Mouse (Mus musculus) heart, embryonic 14.5 days (tissue): ENCODE results near the gene Shisa6. TPM values are rescaled to one million over a fixed set of nuclear protein-coding genes. Genes with fewer than 3 reads are reported as not detected.
"Not testable (repeated sequence)": the region's sequence is repeated elsewhere in the genome, so short reads cannot be mapped to it uniquely, and the experiment has no call there.

ENCODE experiments used
- ATAC-seq: fragments of 200-750 bp; cut with Nextera tagmentation; 2 replicates; pipeline ENCODE4 v1.8.0; 2017; ENCODE audit warnings: low read depth, moderate TSS enrichment; ENCODE audit not compliant: insufficient number of reproducible peaks, insufficient read depth, low FRiP score
- H3K27ac ChIP-seq, 2 experiments: fragments of 200-500 bp in 1 of 2; fragments of 300-500 bp in 1 of 2; sonication (generic) in 1 of 2; replicated peaks in 1 of 2; 2 replicates each; pipeline ENCODE4 v1.5.1; 2012 to 2014; ENCODE audit warnings: low read depth in 2 of 2, low read length in 2 of 2, control low read depth in 1 of 2, mild to moderate bottlenecking in 1 of 2, mixed read lengths in 1 of 2; ENCODE audit not compliant: control insufficient read depth in 1 of 2, insufficient read depth in 1 of 2
- H3K27me3 ChIP-seq: fragments of 300-500 bp; sonication (generic); 2 replicates; pipeline ENCODE4 v1.6.1; 2014; ENCODE audit warnings: mild to moderate bottlenecking, low read length, control low read depth; ENCODE audit not compliant: control insufficient read depth, insufficient read depth
- H3K36me3 ChIP-seq: fragments of 300-500 bp; sonication (generic); 2 replicates; pipeline ENCODE4 v1.6.1; 2014; ENCODE audit warnings: mild to moderate bottlenecking, control low read depth, low read length, mixed read lengths; ENCODE audit not compliant: control insufficient read depth, insufficient read depth
- H3K4me1 ChIP-seq, 2 experiments: fragments of 200-500 bp in 1 of 2; fragments of 300-500 bp in 1 of 2; sonication (generic) in 1 of 2; 2 replicates each; pipeline ENCODE4 v1.6.1; 2012 to 2014; ENCODE audit warnings: low read length in 2 of 2, control low read depth in 1 of 2, mixed read lengths in 1 of 2; ENCODE audit not compliant: control insufficient read depth in 2 of 2, insufficient read depth in 2 of 2
- H3K4me2 ChIP-seq: fragments of 300-500 bp; sonication (generic); 2 replicates; pipeline ENCODE4 v1.6.1; 2014; ENCODE audit warnings: mild to moderate bottlenecking, low read length
- H3K4me3 ChIP-seq, 2 experiments: fragments of 200-500 bp in 1 of 2; fragments of 300-500 bp in 1 of 2; sonication (generic) in 1 of 2; 2 replicates each; pipeline ENCODE4 v1.5.1; 2012 to 2014; ENCODE audit warnings: low read length in 2 of 2, mild to moderate bottlenecking in 2 of 2, control low read depth in 1 of 2, low read depth in 1 of 2, moderate library complexity in 1 of 2; ENCODE audit not compliant: control insufficient read depth in 1 of 2, insufficient read depth in 1 of 2
- H3K9ac ChIP-seq: fragments of 300-500 bp; sonication (generic); 2 replicates; pipeline ENCODE4 v1.6.1; 2014; ENCODE audit warnings: mild to moderate bottlenecking, low read length
- H3K9me3 ChIP-seq: fragments of 300-500 bp; sonication (generic); 2 replicates; pipeline ENCODE4 v1.6.1; 2016; ENCODE audit warnings: low read length, control low read depth; ENCODE audit not compliant: control insufficient read depth
- WGBS: fragments of 180-500 bp; shearing (Covaris S2); extraction: QIAGEN DNeasy Blood & Tissue Kit; methylation state at CpG from one replicate; pipeline ENCODE4 v1.1.7; 2014; 5-methylcytosine and 5-hydroxymethylcytosine counted together
- polyA plus RNA-seq: library from polyadenylated mRNA; unstranded; fragments of >200 nt; fragmentation: Nextera tagmentation; extraction: Ambion mirVana; gene quantifications from 2 replicates; pipeline ENCODE4 v1.2.1, GENCODE M21; 2014

Shisa6 gene
- polyA plus RNA-seq, 1 experiment from 2014 or later: 0.84 TPM

DNA sequence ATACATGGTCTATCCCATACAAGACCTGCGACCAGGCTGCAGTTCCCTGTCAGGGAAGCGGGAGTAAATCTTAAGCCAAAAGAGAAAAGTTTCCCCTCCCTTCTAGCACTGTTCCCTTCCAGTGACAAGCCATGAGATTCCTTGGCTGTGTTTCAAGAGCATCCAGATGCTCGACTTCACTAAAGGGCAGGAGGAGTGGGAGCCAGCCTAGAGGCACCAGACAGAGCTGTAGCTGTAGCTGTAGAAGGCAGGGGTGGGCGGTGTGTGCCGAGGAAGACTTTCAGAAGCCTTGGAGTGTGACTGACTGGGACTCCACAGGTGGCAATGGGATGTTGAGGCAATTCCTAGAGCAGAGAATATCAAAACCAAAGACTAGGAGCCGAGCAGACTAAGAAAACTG, 43.3 kb downstream of the Shisa6 start:
- no peak overlapping the region for H3K4me2 ChIP-seq
- WGBS: 57% methylated on average over 6 of the region's 6 CpGs
- no peak overlapping the region for H3K4me3 ChIP-seq
- H3K36me3 ChIP-seq: no peaks in the 10 kb centered on the region
- ATAC-seq: no peak
- H3K9ac ChIP-seq: no peak overlapping the region
- 0 out of 4 replicates have a peak, but pooled peaks cover 0 to under 1% of the 10 kb centered on the region in 2 experiments for H3K4me1 ChIP-seq
- H3K9me3 ChIP-seq: no peaks in the 10 kb centered on the region
- no peaks in the 10 kb centered on the region for H3K27me3 ChIP-seq
- H3K27ac ChIP-seq: no peak overlapping the region

DNA sequence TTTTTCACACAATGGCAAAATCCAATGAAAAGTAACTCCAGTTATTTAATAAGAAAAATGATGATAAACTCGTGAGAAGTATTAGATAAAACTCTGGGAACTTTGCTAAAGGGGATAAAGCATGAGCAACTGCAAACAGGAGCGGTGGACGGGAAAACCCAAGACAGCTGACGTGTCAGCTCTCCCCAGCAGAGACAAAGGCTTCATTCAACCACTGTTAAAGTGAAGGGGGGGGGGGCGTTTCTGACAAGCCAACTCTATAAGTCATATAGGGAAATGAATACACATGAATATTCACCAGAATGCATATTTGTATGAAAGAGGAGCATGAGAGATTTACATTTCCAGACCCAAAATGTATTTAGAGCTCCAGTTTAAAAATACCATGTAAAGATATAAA, 83.1 kb downstream of the Shisa6 start:
- Histone ChIP-seq H3K4me2 (no peak overlapping the region), H3K27ac (no peak overlapping the region), H3K9ac (no peak overlapping the region), H3K4me1 (no peaks in the 10 kb centered on the region), H3K27me3 (no peaks in the 10 kb centered on the region), H3K36me3 (no peaks in the 10 kb centered on the region), H3K9me3 (no peaks in the 10 kb centered on the region), H3K4me3 (no peak overlapping the region)
- WGBS: 45% methylated on average over 5 of the region's 5 CpGs
- ATAC-seq: no peak

DNA sequence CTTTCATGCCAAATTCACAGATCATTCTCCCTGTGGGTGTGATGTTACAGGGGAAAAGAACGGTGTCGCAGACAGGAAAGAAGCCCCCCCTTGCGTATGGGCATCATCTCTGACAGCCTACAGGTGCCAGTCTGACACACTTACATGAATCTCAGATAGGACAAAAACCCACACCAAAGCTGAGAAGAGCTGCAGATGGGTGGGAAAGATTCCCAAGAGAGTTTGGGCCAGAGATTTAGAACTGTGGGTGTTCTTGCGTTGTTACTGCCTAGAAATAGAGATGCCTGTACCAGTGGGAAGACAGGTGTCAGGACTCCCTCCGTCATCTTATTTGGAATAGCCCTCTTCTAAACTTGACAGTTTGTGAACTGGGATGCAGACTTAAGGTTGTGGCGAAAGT, 99.6 kb downstream of the Shisa6 start:
- 86% methylated on average over 6 of the region's 6 CpGs for WGBS
- Histone ChIP-seq H3K4me3 (no peak overlapping the region), H3K4me1 (no peaks in the 10 kb centered on the region), H3K36me3 (no peaks in the 10 kb centered on the region), H3K4me2 (no peak overlapping the region), H3K9me3 (no peaks in the 10 kb centered on the region), H3K27ac (no peak overlapping the region), H3K27me3 (no peaks in the 10 kb centered on the region), H3K9ac (no peak overlapping the region)
- ATAC-seq: no peak

DNA sequence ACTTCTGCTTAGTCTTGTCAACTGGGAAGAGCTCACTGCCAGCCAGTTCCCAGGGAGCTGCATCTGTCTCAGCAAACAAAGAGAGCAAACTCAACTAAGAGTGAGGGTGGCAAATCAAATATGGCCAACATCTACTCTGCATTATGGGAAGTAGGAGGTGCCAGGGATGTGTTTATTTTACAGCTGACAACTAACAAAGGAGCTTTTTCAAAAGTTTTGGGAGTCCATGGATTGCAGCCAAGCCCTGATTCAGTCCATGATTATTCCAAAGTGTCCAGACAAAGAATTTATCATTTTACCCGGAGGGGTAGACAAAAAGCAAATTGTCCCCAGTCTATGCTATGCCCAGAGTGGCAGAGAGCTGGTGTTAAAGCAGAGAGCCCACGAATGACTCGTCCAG, 107.5 kb downstream of the Shisa6 start:
- no peak for ATAC-seq
- H3K4me2 ChIP-seq: no peak overlapping the region
- H3K27me3 ChIP-seq: no peaks in the 10 kb centered on the region
- no peaks in the 10 kb centered on the region for H3K9me3 ChIP-seq
- H3K4me3 ChIP-seq: no peak overlapping the region
- H3K27ac ChIP-seq: no peak overlapping the region
- H3K9ac ChIP-seq: no peak overlapping the region
- H3K4me1 ChIP-seq: no peaks in the 10 kb centered on the region
- WGBS: 69% methylated on average over 3 of the region's 3 CpGs
- H3K36me3 ChIP-seq: no peaks in the 10 kb centered on the region

DNA sequence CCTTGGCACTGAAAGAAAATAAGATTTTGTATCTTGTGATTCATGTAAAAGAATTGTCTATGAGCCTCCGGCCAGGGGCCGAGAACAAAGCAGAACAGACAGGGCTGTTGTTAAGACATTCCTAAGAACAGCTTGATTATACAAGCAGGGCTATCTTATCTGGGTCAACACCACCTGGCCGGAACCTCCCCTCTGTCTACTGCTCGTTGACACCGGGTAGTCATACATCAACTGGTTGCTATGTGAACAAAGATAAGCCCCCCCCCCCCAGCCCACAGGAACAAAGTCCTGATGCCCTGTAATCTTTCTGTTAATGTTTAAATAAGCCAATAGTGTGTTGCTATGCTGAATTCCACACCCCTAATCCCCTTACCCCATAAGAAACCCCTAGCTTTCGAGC, 117.0 kb downstream of the Shisa6 start:
- not testable (repeated sequence) for H3K9me3 ChIP-seq, H3K27me3 ChIP-seq, H3K4me1 ChIP-seq, H3K9ac ChIP-seq, H3K4me3 ChIP-seq, H3K27ac ChIP-seq, ATAC-seq, H3K36me3 ChIP-seq, H3K4me2 ChIP-seq
- WGBS: 31% methylated on average over 6 of the region's 6 CpGs

DNA sequence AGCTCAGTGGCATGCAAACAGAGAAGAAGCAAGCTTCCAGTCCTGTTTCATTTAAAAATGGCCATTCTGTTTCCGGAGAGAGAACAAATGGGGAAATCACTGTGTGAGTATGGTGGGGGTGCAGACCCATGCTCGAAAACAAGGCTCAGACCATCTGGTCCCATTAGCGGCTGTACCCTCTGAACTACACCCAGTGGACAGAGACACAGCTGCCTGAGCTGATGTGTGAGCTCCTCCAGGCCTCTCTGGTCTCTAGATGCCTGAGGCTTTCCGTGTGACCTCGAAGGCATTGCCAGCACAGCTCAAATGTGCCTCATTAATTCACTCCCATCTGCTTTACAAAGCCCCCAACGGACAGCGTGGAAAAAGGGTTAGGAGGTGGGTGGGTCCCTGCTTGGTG, 125.7 kb downstream of the Shisa6 start:
- Histone ChIP-seq H3K27ac (no peak overlapping the region), H3K36me3 (no peaks in the 10 kb centered on the region), H3K4me2 (no peak overlapping the region), H3K27me3 (no peaks in the 10 kb centered on the region), H3K9me3 (no peaks in the 10 kb centered on the region), H3K4me1 (no peaks in the 10 kb centered on the region), H3K4me3 (no peak overlapping the region), H3K9ac (no peak overlapping the region)
- 64% methylated on average over 7 of the region's 7 CpGs for WGBS
- ATAC-seq: no peak

DNA sequence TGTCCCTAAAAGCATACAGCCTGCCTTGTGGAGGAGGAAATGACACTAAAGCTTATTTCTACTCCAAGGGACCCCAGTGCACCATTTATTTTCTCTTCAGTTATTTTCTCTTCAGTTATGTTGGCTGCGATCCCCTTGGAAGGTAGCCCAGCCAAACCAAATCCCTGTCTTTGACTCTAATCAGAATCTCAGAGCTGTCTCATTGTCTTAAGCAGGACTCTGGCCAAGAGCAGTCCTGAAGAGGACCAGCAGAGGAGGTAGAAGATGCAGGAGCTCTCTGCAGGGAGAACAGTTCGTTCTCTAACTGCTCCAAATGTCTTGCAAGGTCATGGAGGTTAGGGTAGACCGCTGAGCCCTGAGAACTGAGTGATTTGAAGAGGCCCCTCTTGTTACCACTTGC, 138.2 kb downstream of the Shisa6 start:
- no peak overlapping the region for H3K9ac ChIP-seq
- ATAC-seq: no peak
- no peak overlapping the region for H3K27ac ChIP-seq
- H3K4me2 ChIP-seq: no peak overlapping the region
- H3K4me1 ChIP-seq: peaks cover 2 to 5% of the 10 kb centered on the region in 2 experiments; a peak in 2 of 4 replicates
- no peaks in the 10 kb centered on the region for H3K9me3 ChIP-seq
- H3K4me3 ChIP-seq: no peak overlapping the region
- WGBS: 43% methylated on average over 3 of the region's 3 CpGs
- H3K27me3 ChIP-seq: no peaks in the 10 kb centered on the region
- H3K36me3 ChIP-seq: no peaks in the 10 kb centered on the region

DNA sequence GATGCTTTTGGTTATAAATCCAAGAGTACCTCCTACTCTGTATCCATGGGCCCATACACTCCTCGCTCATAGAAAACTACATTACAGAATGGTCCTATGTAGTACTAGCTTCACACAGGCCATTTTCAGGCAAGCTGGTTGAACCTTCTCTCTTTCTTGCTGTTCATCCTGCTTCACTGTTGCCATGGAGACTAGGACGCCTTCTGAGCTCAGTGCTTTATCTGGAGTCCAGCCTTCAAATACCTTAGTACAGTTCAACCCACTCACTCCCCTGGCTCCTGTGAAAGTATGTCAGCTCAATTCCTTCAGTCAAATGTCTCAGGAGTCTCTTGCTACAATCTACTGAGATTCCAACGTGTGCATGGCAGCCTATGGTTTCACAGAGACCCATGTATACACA, 154.0 kb downstream of the Shisa6 start:
- no peaks in the 10 kb centered on the region for H3K36me3 ChIP-seq
- no peaks in the 10 kb centered on the region for H3K9me3 ChIP-seq
- H3K4me3 ChIP-seq: no peak overlapping the region
- no peak overlapping the region for H3K4me2 ChIP-seq
- H3K27me3 ChIP-seq: no peaks in the 10 kb centered on the region
- no peak for ATAC-seq
- no peak overlapping the region for H3K9ac ChIP-seq
- 46% methylated on average over 3 of the region's 3 CpGs for WGBS
- H3K4me1 ChIP-seq: no peaks in the 10 kb centered on the region
- no peak overlapping the region for H3K27ac ChIP-seq
